Mouse (Mus musculus) erythroblast, adult 5-6 weeks (primary cell): ENCODE data around the gene A530032D15Rik. TPM values are rescaled to one million over a fixed set of nuclear protein-coding genes. Genes with fewer than 3 reads are reported as not detected.
"Not testable (repeated sequence)": the region's sequence is repeated elsewhere in the genome, so short reads cannot be mapped to it uniquely, and the experiment has no call there.

ENCODE experiments used
- ATAC-seq: replicated peaks from 2 replicates; pipeline ENCODE4 v1.8.0; 2016; ENCODE audit warnings: moderate number of reproducible peaks, mild to moderate bottlenecking, moderate TSS enrichment, inconsistent platforms; ENCODE audit not compliant: poor library complexity, low FRiP score, severe bottlenecking
- total RNA-seq, 2 experiments: library from RNA; stranded (forward) in 1 of 2; stranded (reverse) in 1 of 2; fragments of 150-400 nt in 1 of 2; fragments of 200-764, 138-1000 nt in 1 of 2; gene quantifications; 2 replicates each; pipeline versions ENCODE4 v1.2.3 to v1.2.4; 2015 to 2017; ENCODE audit warnings: low replicate concordance in 2 of 2

A530032D15Rik gene
- total RNA-seq, 2 experiments from 2014 or later: 9.4 TPM; not detected in 1

DNA sequence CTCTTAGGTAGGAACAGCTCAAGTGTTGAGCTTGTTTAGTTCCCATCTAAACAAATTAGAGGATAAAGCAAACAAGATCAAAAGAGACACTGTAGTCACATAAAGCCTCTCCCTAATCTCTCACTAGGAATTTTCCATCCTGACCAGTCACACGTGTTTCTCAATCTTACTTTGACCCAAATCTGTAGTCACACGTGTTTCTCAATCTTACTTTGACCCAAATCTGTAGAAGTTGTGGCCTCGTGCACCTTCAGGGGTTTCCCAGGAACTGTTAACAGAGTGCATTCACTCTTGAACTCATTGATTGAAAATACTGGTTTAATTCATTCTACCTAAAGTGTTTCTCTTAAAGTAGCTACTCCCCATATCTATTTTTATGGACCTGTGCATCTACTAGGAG is 36.6 kb downstream of the A530032D15Rik start:
- ATAC-seq: not testable (repeated sequence)

DNA sequence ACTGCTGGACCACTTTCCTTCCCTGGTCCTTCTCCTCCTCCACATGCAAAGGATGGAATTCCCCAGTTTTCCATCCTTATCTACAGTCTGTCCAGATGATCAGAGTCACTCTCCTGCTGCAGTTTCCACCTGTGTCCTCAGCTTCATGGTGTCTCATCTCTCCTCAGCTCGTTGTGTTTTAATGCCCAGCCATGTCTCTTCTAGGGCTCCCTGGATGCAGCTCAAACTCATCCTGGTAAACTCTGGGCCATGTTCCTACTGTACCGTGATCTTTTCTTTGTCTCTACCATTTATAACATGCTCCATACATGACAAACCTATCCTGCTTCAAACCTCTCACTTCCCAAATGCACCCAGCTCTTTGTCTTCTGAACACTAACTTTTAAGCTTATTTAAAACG is 38.0 kb downstream of the A530032D15Rik start:
- not testable (repeated sequence) for ATAC-seq

DNA sequence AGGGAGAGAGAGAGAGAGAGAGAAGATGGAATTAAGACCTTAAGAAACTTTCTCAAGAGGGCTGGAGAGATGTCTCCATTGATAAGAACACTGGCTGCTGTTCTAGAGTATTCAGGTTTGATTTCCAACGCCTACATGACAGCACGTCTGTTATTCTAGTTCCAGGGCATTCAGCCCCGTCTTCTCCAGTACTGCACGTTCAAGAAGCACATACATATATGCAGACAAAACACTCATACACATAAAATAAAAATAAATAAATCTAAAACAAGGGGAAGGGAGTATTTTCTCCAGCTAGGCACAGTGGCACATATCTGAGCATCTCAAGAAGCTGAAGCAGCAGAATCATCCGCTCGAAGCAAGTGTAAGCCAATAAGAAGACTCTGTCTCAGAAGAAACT is 73.9 kb downstream of the A530032D15Rik start:
- not testable (repeated sequence) for ATAC-seq

DNA sequence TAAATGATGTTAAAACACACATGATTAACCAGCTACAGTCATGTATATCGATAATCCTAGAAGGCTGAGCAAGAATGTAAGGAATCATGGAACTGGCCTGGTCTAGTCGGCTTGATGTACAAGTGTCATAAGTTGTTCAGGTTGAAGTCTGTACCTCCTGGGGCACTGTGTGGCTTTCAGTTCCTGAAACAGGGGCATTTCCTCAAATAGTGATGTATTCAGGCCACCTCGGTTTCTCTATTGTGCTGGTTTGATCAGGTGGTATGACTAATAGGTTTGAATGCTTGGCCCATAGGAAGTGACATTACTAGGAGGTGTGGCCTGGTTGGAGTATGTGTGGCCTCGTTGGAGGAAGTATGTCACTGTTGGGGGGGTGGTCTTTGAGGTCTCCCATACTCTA is 75.3 kb downstream of the A530032D15Rik start:
- not testable (repeated sequence) for ATAC-seq

DNA sequence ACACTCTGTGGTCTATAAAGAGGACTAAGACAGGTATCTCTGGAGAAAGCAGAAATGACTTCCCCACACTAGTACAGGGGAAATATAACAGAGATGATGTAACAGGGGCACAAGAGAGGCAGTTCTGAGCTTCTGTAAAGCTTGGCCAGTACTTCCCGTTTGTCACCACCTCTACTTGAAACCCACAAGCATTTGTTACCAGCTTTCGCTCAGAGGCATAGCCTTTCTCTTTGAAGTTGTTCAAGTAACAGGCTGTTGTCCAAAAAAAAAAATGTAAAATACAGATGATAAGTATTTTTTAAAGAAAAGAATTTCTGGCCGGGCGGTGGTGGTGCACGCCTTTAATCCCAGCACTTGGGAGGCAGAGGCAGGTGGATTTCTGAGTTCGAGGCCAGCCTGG is 76.0 kb downstream of the A530032D15Rik start:
- ATAC-seq: not testable (repeated sequence)

Other genes starting within 250 kb of the A530032D15Rik start
- gene Slc16a14, start 174.7 kb downstream of the A530032D15Rik start, total RNA-seq (2015; ENCODE audit: low replicate concordance): not detected in 2 replicates
- not detected in 2 replicates for gene Slc16a14, start 174.7 kb downstream of the A530032D15Rik start, total RNA-seq (2017; ENCODE audit: low replicate concordance)
- not detected in 2 replicates for gene Gm10553, start 9.7 kb downstream of the A530032D15Rik start, total RNA-seq (2015; ENCODE audit: low replicate concordance)
- gene Gm10553, start 9.7 kb downstream of the A530032D15Rik start, total RNA-seq (2017; ENCODE audit: low replicate concordance): not detected in 2 replicates
- gene C130026I21Rik, start 160.7 kb upstream of the A530032D15Rik start, total RNA-seq (2015; ENCODE audit: low replicate concordance): 7.9 and 14.0 TPM in 2 replicates
- gene C130026I21Rik, start 160.7 kb upstream of the A530032D15Rik start, total RNA-seq (2017; ENCODE audit: low replicate concordance): 1.4 and 11.3 TPM in 2 replicates